Mouse (Mus musculus) bone marrow macrophage, adult 2 months (primary cell): ENCODE measurements around the gene Cldnd2.

ENCODE experiments used
- CTCF ChIP-seq: IDR thresholded peaks from 2 replicates; pipeline ENCODE4 v1.5.1; 2012; ENCODE audit warnings: low read depth, mild to moderate bottlenecking, low read length, moderate library complexity
- POLR2A ChIP-seq: IDR thresholded peaks from 2 replicates; pipeline ENCODE4 v1.6.1; 2012; ENCODE audit warnings: mild to moderate bottlenecking, low read depth, low read length, borderline replicate concordance

DNA sequence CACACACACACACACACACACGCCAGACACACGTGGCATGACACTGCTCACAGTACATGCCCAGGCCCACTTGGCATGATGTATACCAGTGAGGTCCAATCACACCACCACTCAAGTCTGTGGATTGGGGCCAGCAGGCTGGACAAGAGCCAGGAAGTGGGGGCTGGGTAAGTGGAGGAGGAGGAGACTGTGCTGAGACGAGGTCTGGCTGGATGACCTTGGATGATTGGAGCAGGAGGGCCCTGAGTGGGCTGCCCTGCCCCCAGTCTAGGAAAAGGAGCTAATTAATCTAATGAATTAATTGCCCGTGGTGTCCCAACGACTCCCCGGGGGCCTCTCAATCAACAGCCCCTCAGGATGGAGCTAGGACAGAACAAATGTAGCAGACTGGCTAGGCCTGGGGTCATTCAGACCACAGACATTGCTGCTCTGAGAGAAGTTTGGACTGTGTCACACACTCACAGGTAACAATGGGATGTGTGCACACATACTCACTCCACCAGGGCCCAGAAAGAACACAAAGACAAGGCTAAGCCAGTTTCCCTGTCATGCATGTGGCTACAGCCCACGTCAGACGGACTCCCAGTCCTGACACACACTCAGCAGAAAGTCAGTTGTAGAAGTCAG is 41.6 kb downstream of the Cldnd2 start:
- TF ChIP-seq POLR2A, result no peak
- no peak for TF ChIP-seq CTCF
